Mouse (Mus musculus) hindbrain, embryonic 13.5 days (tissue): ENCODE measurements around the gene Gm13285. TPM values are rescaled to one million over a fixed set of nuclear protein-coding genes. Genes with fewer than 3 reads are reported as not detected.
"Not testable (repeated sequence)": the region's sequence is repeated elsewhere in the genome, so short reads cannot be mapped to it uniquely, and the experiment has no call there.

Source experiments
- ATAC-seq: fragments of 200-750 bp; cut with Nextera tagmentation; 2 replicates; pipeline ENCODE4 v1.8.0; 2017; ENCODE audit warnings: moderate TSS enrichment; ENCODE audit not compliant: low FRiP score
- H3K27ac ChIP-seq: fragments of 300-500 bp; sonication (generic); 2 replicates; pipeline ENCODE4 v1.5.1; 2015; ENCODE audit warnings: inconsistent platforms, mild to moderate bottlenecking, moderate library complexity
- H3K27me3 ChIP-seq: fragments of 300-500 bp; sonication (generic); 2 replicates; pipeline ENCODE4 v1.6.1; 2015; ENCODE audit warnings: mild to moderate bottlenecking, inconsistent platforms
- H3K36me3 ChIP-seq: fragments of 300-500 bp; sonication (generic); 2 replicates; pipeline ENCODE4 v1.6.1; 2015; ENCODE audit warnings: mild to moderate bottlenecking, inconsistent platforms
- H3K4me1 ChIP-seq: fragments of 300-500 bp; sonication (generic); replicated peaks from 2 replicates; pipeline ENCODE4 v1.6.1; 2015; ENCODE audit warnings: inconsistent platforms
- H3K4me2 ChIP-seq: fragments of 300-500 bp; sonication (generic); 2 replicates; pipeline ENCODE4 v1.6.1; 2015; ENCODE audit warnings: inconsistent platforms, mild to moderate bottlenecking, moderate library complexity
- H3K4me3 ChIP-seq: fragments of 300-500 bp; sonication (generic); 2 replicates; pipeline ENCODE4 v1.5.1; 2015; ENCODE audit warnings: mild to moderate bottlenecking, inconsistent platforms
- H3K9ac ChIP-seq: fragments of 300-500 bp; sonication (generic); 2 replicates; pipeline ENCODE4 v1.6.1; 2015; ENCODE audit warnings: mild to moderate bottlenecking, inconsistent platforms
- H3K9me3 ChIP-seq: fragments of 300-500 bp; sonication (generic); 2 replicates; pipeline ENCODE4 v1.6.1; 2016; ENCODE audit warnings: inconsistent platforms
- WGBS: fragments of 180-500 bp; shearing (Covaris S2); methylation state at CpG from one replicate; pipeline ENCODE4 v1.1.7; 2015; 5-methylcytosine and 5-hydroxymethylcytosine counted together
- polyA plus RNA-seq: library from polyadenylated mRNA; unstranded; fragments of >200 nt; fragmentation: Nextera tagmentation; extraction: Ambion mirVana; gene quantifications from 2 replicates; pipeline ENCODE4 v1.2.1, GENCODE M21; 2015

Gm13285 gene
- polyA plus RNA-seq, 1 experiment from 2014 or later: not detected

DNA sequence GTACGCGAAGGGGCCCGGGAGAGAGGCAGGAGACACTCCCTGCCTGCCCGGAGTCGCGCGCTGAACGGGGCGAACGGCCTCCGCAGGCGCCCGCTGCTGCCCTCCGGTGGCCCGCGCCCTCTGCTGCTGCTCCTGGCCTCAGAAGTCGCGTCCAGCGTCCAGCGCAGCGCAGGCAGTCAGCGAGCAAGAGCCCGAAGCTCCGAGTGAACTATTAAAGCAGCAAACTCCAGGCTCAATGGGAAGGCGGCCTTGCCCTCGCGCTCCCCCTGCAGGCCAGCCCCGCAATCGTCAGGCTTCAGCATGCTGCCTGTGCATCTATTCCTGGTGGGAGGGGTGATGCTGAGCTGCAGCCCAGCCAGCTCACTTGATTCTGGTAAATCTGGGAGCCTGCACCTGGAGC is 22.8 kb upstream of the Gm13285 start, which contains the start of gene Gm13289:
Gene Gm13289, plus strand, starts transcription at position 301 of the 400 bp plus-strand sequence.
- not testable (repeated sequence) for H3K4me3 ChIP-seq, H3K9ac ChIP-seq, H3K36me3 ChIP-seq, H3K9me3 ChIP-seq, H3K27ac ChIP-seq, ATAC-seq, H3K4me2 ChIP-seq, H3K27me3 ChIP-seq, H3K4me1 ChIP-seq
- WGBS: no CpG with 5 or more reads among the region's 29 CpGs

GRCm38 (mm10) chr4:88779550-88779949 is 19.9 kb upstream of the Gm13285 start, which contains the start of gene Gm13272:
Gene Gm13272, plus strand, starts transcription at chr4:88779850.
- not testable (repeated sequence) for H3K4me3 ChIP-seq, H3K9ac ChIP-seq, H3K4me1 ChIP-seq, H3K9me3 ChIP-seq, H3K4me2 ChIP-seq, H3K36me3 ChIP-seq, H3K27ac ChIP-seq, ATAC-seq, H3K27me3 ChIP-seq
- no CpG with 5 or more reads among the region's 29 CpGs for WGBS

DNA sequence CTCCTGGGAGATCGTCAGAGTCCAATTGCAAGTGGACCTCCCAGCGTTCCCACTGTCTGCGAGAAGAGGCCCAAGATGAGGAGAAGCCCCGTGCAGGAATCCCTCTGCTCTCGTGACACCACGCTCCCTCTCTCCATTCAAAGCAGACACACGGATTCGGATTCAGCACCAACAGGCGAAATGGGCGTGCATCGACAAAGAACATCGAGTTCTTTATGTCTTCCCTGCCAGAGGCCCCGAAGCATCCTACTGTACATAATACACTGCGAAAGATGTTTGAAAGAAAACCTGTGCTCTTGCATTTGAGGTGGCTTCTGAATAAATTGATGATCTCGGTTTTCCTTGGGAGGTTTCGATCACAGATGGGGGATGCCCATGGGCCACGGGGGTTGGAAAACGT is 19.1 kb upstream of the Gm13285 start:
- not testable (repeated sequence) for H3K36me3 ChIP-seq, ATAC-seq, H3K9me3 ChIP-seq, H3K9ac ChIP-seq, H3K4me3 ChIP-seq, H3K4me1 ChIP-seq, H3K4me2 ChIP-seq, H3K27ac ChIP-seq, H3K27me3 ChIP-seq
- 55% methylated on average over 16 of the region's 18 CpGs for WGBS

DNA sequence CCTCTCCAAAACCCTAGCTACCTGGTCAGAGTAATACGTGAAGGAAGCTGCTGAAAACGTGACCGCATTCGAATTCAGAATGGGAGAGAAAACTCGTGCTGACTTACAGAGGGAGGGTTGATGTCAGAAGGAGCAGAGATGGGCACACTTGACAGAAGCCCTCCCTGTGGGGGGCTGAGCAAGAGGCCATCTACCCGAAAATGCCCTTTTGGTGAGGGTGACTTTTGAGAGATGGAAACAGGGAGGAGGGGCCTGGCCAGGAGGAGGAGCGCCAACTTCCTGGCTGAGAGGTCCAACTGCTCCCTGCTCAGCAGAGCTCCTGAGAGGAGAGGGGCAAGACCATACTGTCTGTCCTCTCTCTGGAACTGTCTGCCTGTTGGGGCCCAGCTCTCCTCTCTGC is 17.6 kb upstream of the Gm13285 start, which contains the start of gene Ifnz:
Gene Ifnz, plus strand, starts transcription at position 301 of the 400 bp plus-strand sequence.
- Histone ChIP-seq H3K4me3 (peak within 1 kb of the TSS; percentile 20), H3K4me2 (peak within 1 kb of the TSS; percentile 39)
- ATAC-seq, H3K9ac ChIP-seq, H3K36me3 ChIP-seq, H3K27ac ChIP-seq, H3K27me3 ChIP-seq, H3K4me1 ChIP-seq, H3K9me3 ChIP-seq: not testable (repeated sequence)
- WGBS: 16% methylated on average over 5 of the region's 7 CpGs

DNA sequence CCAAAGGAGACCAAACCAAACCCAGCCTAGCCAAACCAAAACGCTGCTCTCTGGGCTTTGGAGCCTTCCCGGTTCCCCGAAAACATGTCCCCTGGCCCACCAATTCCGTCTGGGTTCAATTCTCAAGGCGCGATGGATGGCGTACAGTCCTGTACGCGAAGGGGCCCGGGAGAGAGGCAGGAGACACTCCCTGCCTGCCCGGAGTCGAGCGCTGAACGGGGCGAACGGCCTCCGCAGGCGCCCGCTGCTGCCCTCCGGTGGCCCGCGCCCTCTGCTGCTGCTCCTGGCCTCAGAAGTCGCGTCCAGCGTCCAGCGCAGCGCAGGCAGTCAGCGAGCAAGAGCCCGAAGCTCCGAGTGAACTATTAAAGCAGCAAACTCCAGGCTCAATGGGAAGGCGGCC is 17.1 kb upstream of the Gm13285 start:
- WGBS: 0% methylated on average over 3 of the region's 31 CpGs
- not testable (repeated sequence) for H3K27me3 ChIP-seq

DNA sequence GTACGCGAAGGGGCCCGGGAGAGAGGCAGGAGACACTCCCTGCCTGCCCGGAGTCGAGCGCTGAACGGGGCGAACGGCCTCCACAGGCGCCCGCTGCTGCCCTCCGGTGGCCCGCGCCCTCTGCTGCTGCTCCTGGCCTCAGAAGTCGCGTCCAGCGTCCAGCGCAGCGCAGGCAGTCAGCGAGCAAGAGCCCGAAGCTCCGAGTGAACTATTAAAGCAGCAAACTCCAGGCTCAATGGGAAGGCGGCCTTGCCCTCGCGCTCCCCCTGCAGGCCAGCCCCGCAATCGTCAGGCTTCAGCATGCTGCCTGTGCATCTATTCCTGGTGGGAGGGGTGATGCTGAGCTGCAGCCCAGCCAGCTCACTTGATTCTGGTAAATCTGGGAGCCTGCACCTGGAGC is 14.1 kb upstream of the Gm13285 start, which contains the start of gene Gm13276:
Gene Gm13276, plus strand, starts transcription at position 301 of the 400 bp plus-strand sequence.
- H3K27me3 ChIP-seq, ATAC-seq: not testable (repeated sequence)
- WGBS: no CpG with 5 or more reads among the region's 27 CpGs

More for the DNA sequence above, 17.1 kb upstream of the Gm13285 start:
- not testable (repeated sequence) for H3K4me1 ChIP-seq, ATAC-seq, H3K9ac ChIP-seq, H3K27ac ChIP-seq, H3K36me3 ChIP-seq, H3K9me3 ChIP-seq
- H3K4me2 ChIP-seq: peak overlapping the region; percentile 39
- peak overlapping the region; percentile 20 for H3K4me3 ChIP-seq

DNA sequence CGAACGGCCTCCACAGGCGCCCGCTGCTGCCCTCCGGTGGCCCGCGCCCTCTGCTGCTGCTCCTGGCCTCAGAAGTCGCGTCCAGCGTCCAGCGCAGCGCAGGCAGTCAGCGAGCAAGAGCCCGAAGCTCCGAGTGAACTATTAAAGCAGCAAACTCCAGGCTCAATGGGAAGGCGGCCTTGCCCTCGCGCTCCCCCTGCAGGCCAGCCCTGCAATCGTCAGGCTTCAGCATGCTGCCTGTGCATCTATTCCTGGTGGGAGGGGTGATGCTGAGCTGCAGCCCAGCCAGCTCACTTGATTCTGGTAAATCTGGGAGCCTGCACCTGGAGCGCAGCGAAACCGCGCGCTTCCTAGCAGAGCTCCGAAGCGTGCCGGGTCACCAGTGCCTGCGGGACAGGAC is 11.1 kb upstream of the Gm13285 start, which contains the start of gene Gm13277:
Gene Gm13277, plus strand, starts transcription at position 231 of the 400 bp plus-strand sequence.
- not testable (repeated sequence) for H3K27ac ChIP-seq, H3K4me3 ChIP-seq, H3K27me3 ChIP-seq, H3K9me3 ChIP-seq, ATAC-seq, H3K36me3 ChIP-seq, H3K9ac ChIP-seq, H3K4me1 ChIP-seq, H3K4me2 ChIP-seq
- WGBS: 0% methylated on average over 4 of the region's 28 CpGs

More for the DNA sequence above, 14.1 kb upstream of the Gm13285 start, which contains the start of gene Gm13276:
- H3K4me3 ChIP-seq, H3K36me3 ChIP-seq, H3K9me3 ChIP-seq, H3K4me1 ChIP-seq, H3K27ac ChIP-seq, H3K9ac ChIP-seq, H3K4me2 ChIP-seq: not testable (repeated sequence)

- H3K9me3 ChIP-seq, H3K27me3 ChIP-seq, H3K36me3 ChIP-seq, H3K4me2 ChIP-seq, H3K4me3 ChIP-seq, ATAC-seq, H3K27ac ChIP-seq, H3K4me1 ChIP-seq, H3K9ac ChIP-seq: not testable (repeated sequence)
- WGBS: no CpG with 5 or more reads among the region's 28 CpGs
Measured at GRCm38 (mm10) chr4:88791250-88791649, 8.2 kb upstream of the Gm13285 start, which contains the start of gene Gm13278. Gene Gm13278, plus strand, starts transcription at chr4:88791550.

DNA sequence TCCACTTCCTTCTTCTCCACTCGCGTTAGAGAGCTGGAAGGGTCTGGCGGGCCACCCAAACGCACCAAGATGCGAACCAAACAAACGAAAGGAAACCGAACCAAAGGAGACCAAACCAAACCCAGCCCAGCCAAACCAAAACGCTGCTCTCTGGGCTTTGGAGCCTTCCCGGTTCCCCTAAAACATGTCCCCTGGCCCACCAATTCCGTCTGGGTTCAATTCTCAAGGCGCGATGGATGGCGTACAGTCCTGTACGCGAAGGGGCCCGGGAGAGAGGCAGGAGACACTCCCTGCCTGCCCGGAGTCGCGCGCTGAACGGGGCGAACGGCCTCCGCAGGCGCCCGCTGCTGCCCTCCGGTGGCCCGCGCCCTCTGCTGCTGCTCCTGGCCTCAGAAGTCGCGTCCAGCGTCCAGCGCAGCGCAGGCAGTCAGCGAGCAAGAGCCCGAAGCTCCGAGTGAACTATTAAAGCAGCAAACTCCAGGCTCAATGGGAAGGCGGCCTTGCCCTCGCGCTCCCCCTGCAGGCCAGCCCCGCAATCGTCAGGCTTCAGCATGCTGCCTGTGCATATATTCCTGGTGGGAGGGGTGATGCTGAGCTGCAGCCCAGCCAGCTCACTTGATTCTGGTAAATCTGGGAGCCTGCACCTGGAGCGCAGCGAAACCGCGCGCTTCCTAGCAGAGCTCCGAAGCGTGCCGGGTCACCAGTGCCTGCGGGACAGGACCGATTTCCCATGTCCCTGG is 5.4 kb upstream of the Gm13285 start, which contains the start of gene Gm13275:
Gene Gm13275, plus strand, starts transcription at position 552 of the 740 bp plus-strand sequence.
- H3K4me3 ChIP-seq, H3K36me3 ChIP-seq, H3K27ac ChIP-seq, H3K9ac ChIP-seq, H3K4me2 ChIP-seq, H3K27me3 ChIP-seq, H3K4me1 ChIP-seq, ATAC-seq, H3K9me3 ChIP-seq: not testable (repeated sequence)
- WGBS: under 1% methylated on average over 13 of the region's 52 CpGs

DNA sequence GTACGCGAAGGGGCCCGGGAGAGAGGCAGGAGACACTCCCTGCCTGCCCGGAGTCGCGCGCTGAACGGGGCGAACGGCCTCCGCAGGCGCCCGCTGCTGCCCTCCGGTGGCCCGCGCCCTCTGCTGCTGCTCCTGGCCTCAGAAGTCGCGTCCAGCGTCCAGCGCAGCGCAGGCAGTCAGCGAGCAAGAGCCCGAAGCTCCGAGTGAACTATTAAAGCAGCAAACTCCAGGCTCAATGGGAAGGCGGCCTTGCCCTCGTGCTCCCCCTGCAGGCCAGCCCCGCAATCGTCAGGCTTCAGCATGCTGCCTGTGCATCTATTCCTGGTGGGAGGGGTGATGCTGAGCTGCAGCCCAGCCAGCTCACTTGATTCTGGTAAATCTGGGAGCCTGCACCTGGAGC is 2.4 kb upstream of the Gm13285 start, which contains the start of gene Gm13279:
Gene Gm13279, plus strand, starts transcription at position 301 of the 400 bp plus-strand sequence.
- not testable (repeated sequence) for H3K36me3 ChIP-seq, H3K9ac ChIP-seq, H3K4me1 ChIP-seq, H3K27ac ChIP-seq, H3K27me3 ChIP-seq, H3K4me3 ChIP-seq, H3K9me3 ChIP-seq, H3K4me2 ChIP-seq, ATAC-seq
- WGBS: no CpG with 5 or more reads among the region's 28 CpGs

DNA sequence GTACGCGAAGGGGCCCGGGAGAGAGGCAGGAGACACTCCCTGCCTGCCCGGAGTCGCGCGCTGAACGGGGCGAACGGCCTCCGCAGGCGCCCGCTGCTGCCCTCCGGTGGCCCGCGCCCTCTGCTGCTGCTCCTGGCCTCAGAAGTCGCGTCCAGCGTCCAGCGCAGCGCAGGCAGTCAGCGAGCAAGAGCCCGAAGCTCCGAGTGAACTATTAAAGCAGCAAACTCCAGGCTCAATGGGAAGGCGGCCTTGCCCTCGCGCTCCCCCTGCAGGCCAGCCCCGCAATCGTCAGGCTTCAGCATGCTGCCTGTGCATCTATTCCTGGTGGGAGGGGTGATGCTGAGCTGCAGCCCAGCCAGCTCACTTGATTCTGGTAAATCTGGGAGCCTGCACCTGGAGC is 3.5 kb downstream of the Gm13285 start, which contains the start of gene Gm13287:
Gene Gm13287, plus strand, starts transcription at position 301 of the 400 bp plus-strand sequence.
- not testable (repeated sequence) for H3K4me3 ChIP-seq, H3K27ac ChIP-seq, H3K9me3 ChIP-seq, H3K4me1 ChIP-seq, H3K9ac ChIP-seq, H3K36me3 ChIP-seq, ATAC-seq, H3K4me2 ChIP-seq, H3K27me3 ChIP-seq
- no CpG with 5 or more reads among the region's 29 CpGs for WGBS

DNA sequence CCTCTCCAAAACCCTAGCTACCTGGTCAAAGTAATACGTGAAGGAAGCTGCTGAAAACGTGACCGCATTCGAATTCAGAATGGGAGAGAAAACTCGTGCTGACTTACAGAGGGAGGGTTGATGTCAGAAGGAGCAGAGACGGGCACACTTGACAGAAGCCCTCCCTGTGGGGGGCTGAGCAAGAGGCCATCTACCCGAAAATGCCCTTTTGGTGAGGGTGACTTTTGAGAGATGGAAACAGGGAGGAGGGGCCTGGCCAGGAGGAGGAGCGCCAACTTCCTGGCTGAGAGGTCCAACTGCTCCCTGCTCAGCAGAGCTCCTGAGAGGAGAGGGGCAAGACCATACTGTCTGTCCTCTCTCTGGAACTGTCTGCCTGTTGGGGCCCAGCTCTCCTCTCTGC is 5.8 kb downstream of the Gm13285 start, which contains the start of gene Gm13288:
Gene Gm13288, plus strand, starts transcription at position 301 of the 400 bp plus-strand sequence.
- not testable (repeated sequence) for ATAC-seq, H3K36me3 ChIP-seq, H3K27ac ChIP-seq, H3K9me3 ChIP-seq, H3K4me1 ChIP-seq, H3K9ac ChIP-seq, H3K27me3 ChIP-seq
- H3K4me2 ChIP-seq: peak within 1 kb of the TSS; percentile 48
- WGBS: no CpG with 5 or more reads among the region's 8 CpGs
- H3K4me3 ChIP-seq: peak within 1 kb of the TSS; percentile 22; the same call in 1 of the 2 replicates
